Mouse (Mus musculus): ENCODE results near the gene Iscu.

- TF ChIP-seq GATA1 (IDR thresholded peaks at IDR 0.05; ENCODE audit: low read length) (no peak), TAL1 (IDR thresholded peaks at IDR 0.05; ENCODE audit: low read length) (no peak)
Observed at GRCm38 (mm10) chr5:113805301-113805700, 32.8 kb downstream of the Iscu start.
